Mouse (Mus musculus) forebrain, embryonic 15.5 days (tissue): ENCODE results near the gene Rita1. TPM values are rescaled to one million over a fixed set of nuclear protein-coding genes. Genes with fewer than 3 reads are reported as not detected.

Experiments
- ATAC-seq: fragments of 200-750 bp; cut with Nextera tagmentation; replicated peaks from 2 replicates; pipeline ENCODE4 v1.8.0; 2017; ENCODE audit warnings: mild to moderate bottlenecking, moderate TSS enrichment, moderate library complexity
- H3K27ac ChIP-seq: fragments of 300-500 bp; sonication (generic); replicated peaks from 2 replicates; pipeline ENCODE4 v1.5.1; 2015; ENCODE audit warnings: mild to moderate bottlenecking, inconsistent platforms
- H3K27me3 ChIP-seq: fragments of 300-500 bp; sonication (generic); 2 replicates; pipeline ENCODE4 v1.6.1; 2015; ENCODE audit warnings: inconsistent platforms
- H3K36me3 ChIP-seq: fragments of 300-500 bp; sonication (generic); 2 replicates; pipeline ENCODE4 v1.6.1; 2015; ENCODE audit warnings: mild to moderate bottlenecking, inconsistent platforms
- H3K4me1 ChIP-seq: fragments of 300-500 bp; sonication (generic); 2 replicates; pipeline ENCODE4 v1.6.1; 2015; ENCODE audit warnings: inconsistent platforms
- H3K4me2 ChIP-seq: fragments of 300-500 bp; sonication (generic); replicated peaks from 2 replicates; pipeline ENCODE4 v1.6.1; 2015; ENCODE audit warnings: mild to moderate bottlenecking, inconsistent platforms
- H3K4me3 ChIP-seq: fragments of 300-500 bp; sonication (generic); 2 replicates; pipeline ENCODE4 v1.5.1; 2015; ENCODE audit warnings: mild to moderate bottlenecking, inconsistent platforms
- H3K9ac ChIP-seq: fragments of 300-500 bp; sonication (generic); replicated peaks from 2 replicates; pipeline ENCODE4 v1.6.1; 2015; ENCODE audit warnings: mild to moderate bottlenecking, inconsistent platforms
- H3K9me3 ChIP-seq: fragments of 300-500 bp; sonication (generic); 2 replicates; pipeline ENCODE4 v1.6.1; 2016; ENCODE audit warnings: inconsistent platforms
- WGBS: fragments of 180-500 bp; shearing (Covaris S2); methylation state at CpG from one replicate; pipeline ENCODE4 v1.1.7; 2015; ENCODE audit warnings: mixed read lengths; 5-methylcytosine and 5-hydroxymethylcytosine counted together
- polyA plus RNA-seq: library from polyadenylated mRNA; unstranded; fragments of >200 nt; fragmentation: Nextera tagmentation; extraction: Ambion mirVana; gene quantifications from 2 replicates; pipeline ENCODE4 v1.2.1, GENCODE M21; 2015

Gene Rita1
- polyA plus RNA-seq, 1 experiment from 2014 or later, result 23.0 TPM

GRCm38 (mm10) chr5:120578504-120579081, 33.8 kb downstream of the Rita1 start:
- Histone ChIP-seq H3K36me3 (peaks cover 3% of the 10 kb centered on the region; the same call in 1 of the 2 replicates), H3K4me1 (peaks cover 23% of the 10 kb centered on the region), H3K9me3 (no peaks in the 10 kb centered on the region), H3K27ac (0 out of 2 replicates have a peak overlapping the region, but pooled peaks have one; percentile 9), H3K27me3 (no peaks in the 10 kb centered on the region), H3K4me2 (no peak overlapping the region), H3K4me3 (no peak overlapping the region), H3K9ac (no peak overlapping the region)
- WGBS, result 58% methylated on average over 12 of the region's 12 CpGs
- no peak for ATAC-seq

GRCm38 (mm10) chr5:120577935-120578441, 34.4 kb downstream of the Rita1 start:
- H3K9ac ChIP-seq, result no peak overlapping the region
- no peak for ATAC-seq
- no peaks in the 10 kb centered on the region for H3K27me3 ChIP-seq
- H3K4me3 ChIP-seq, result no peak overlapping the region
- no peak overlapping the region for H3K4me2 ChIP-seq
- peaks cover 23% of the 10 kb centered on the region for H3K4me1 ChIP-seq
- WGBS, result 55% methylated on average over 10 of the region's 10 CpGs
- H3K9me3 ChIP-seq, result no peaks in the 10 kb centered on the region
- H3K36me3 ChIP-seq, result 0 out of 2 replicates have a peak, but pooled peaks cover under 1% of the 10 kb centered on the region
- no peak overlapping the region for H3K27ac ChIP-seq

GRCm38 (mm10) chr5:120576781-120577301, 35.5 kb downstream of the Rita1 start:
- Histone ChIP-seq H3K27me3 (no peaks in the 10 kb centered on the region), H3K27ac (no peak overlapping the region), H3K4me1 (peaks cover 23% of the 10 kb centered on the region), H3K9ac (no peak overlapping the region), H3K4me3 (no peak overlapping the region), H3K4me2 (no peak overlapping the region), H3K9me3 (no peaks in the 10 kb centered on the region), H3K36me3 (no peaks in the 10 kb centered on the region)
- 77% methylated on average over 11 of the region's 11 CpGs for WGBS
- ATAC-seq, result no peak

GRCm38 (mm10) chr5:120574469-120575063, 37.8 kb downstream of the Rita1 start:
- Histone ChIP-seq H3K27ac (no peak overlapping the region), H3K9ac (no peak overlapping the region), H3K9me3 (no peaks in the 10 kb centered on the region), H3K4me2 (no peak overlapping the region), H3K4me3 (no peak overlapping the region), H3K4me1 (peaks cover 35% of the 10 kb centered on the region), H3K27me3 (no peaks in the 10 kb centered on the region), H3K36me3 (no peaks in the 10 kb centered on the region)
- ATAC-seq, result no peak
- WGBS, result 81% methylated on average over 10 of the region's 10 CpGs

- WGBS, result 58% methylated on average over 14 of the region's 14 CpGs
- H3K36me3 ChIP-seq, result no peaks in the 10 kb centered on the region
- no peak for ATAC-seq
- H3K27me3 ChIP-seq, result no peaks in the 10 kb centered on the region
- no peak overlapping the region for H3K9ac ChIP-seq
- no peak overlapping the region for H3K4me3 ChIP-seq
- peak overlapping the region; percentile 9; the same call in 1 of the 2 replicates for H3K27ac ChIP-seq
- no peaks in the 10 kb centered on the region for H3K9me3 ChIP-seq
- no peak overlapping the region for H3K4me2 ChIP-seq
- peaks cover 55% of the 10 kb centered on the region for H3K4me1 ChIP-seq
Observed at GRCm38 (mm10) chr5:120571056-120571740, 41.2 kb downstream of the Rita1 start.

GRCm38 (mm10) chr5:120570289-120570897, 42.0 kb downstream of the Rita1 start:
- H3K27ac ChIP-seq, result no peak overlapping the region
- H3K4me1 ChIP-seq, result peaks cover 63% of the 10 kb centered on the region
- H3K27me3 ChIP-seq, result no peaks in the 10 kb centered on the region
- H3K9me3 ChIP-seq, result no peaks in the 10 kb centered on the region
- H3K36me3 ChIP-seq, result no peaks in the 10 kb centered on the region
- 83% methylated on average over 11 of the region's 11 CpGs for WGBS
- H3K9ac ChIP-seq, result no peak overlapping the region
- H3K4me3 ChIP-seq, result no peak overlapping the region
- no peak overlapping the region for H3K4me2 ChIP-seq
- ATAC-seq, result no peak

GRCm38 (mm10) chr5:120569791-120570190, 42.6 kb downstream of the Rita1 start:
- Histone ChIP-seq H3K4me1 (peaks cover 69% of the 10 kb centered on the region), H3K9ac (no peak overlapping the region)
- WGBS, result 90% methylated on average over 3 of the region's 3 CpGs

GRCm38 (mm10) chr5:120568964-120569363, 43.4 kb downstream of the Rita1 start:
- Histone ChIP-seq H3K36me3 (no peaks in the 10 kb centered on the region), H3K4me2 (no peak overlapping the region), H3K9ac (no peak overlapping the region), H3K9me3 (no peaks in the 10 kb centered on the region), H3K27me3 (no peaks in the 10 kb centered on the region), H3K4me3 (no peak overlapping the region), H3K4me1 (peaks cover 71% of the 10 kb centered on the region), H3K27ac (peak overlapping the region; percentile 90)
- WGBS, result 93% methylated on average over 4 of the region's 4 CpGs
- ATAC-seq, result no peak

More at GRCm38 (mm10) chr5:120569791-120570190, 42.6 kb downstream of the Rita1 start:
- no peak overlapping the region for H3K27ac ChIP-seq
- ATAC-seq, result no peak
- H3K4me3 ChIP-seq, result no peak overlapping the region
- H3K9me3 ChIP-seq, result no peaks in the 10 kb centered on the region
- H3K4me2 ChIP-seq, result no peak overlapping the region
- no peaks in the 10 kb centered on the region for H3K36me3 ChIP-seq
- H3K27me3 ChIP-seq, result no peaks in the 10 kb centered on the region

GRCm38 (mm10) chr5:120568336-120568768, 44.0 kb downstream of the Rita1 start:
- peak overlapping the region; percentile 8; the same call in 1 of the 2 replicates for H3K4me2 ChIP-seq
- no peaks in the 10 kb centered on the region for H3K36me3 ChIP-seq
- H3K9ac ChIP-seq, result no peak overlapping the region
- 25% methylated on average over 9 of the region's 9 CpGs for WGBS
- peaks cover 75% of the 10 kb centered on the region for H3K4me1 ChIP-seq
- no peak for ATAC-seq
- H3K9me3 ChIP-seq, result no peaks in the 10 kb centered on the region
- no peak overlapping the region for H3K4me3 ChIP-seq
- H3K27me3 ChIP-seq, result no peaks in the 10 kb centered on the region
- peak overlapping the region; percentile 90 for H3K27ac ChIP-seq

GRCm38 (mm10) chr5:120567761-120568211, 44.6 kb downstream of the Rita1 start:
- Histone ChIP-seq H3K4me3 (no peak overlapping the region), H3K9ac (no peak overlapping the region), H3K27ac (peak overlapping the region; percentile 90), H3K9me3 (no peaks in the 10 kb centered on the region), H3K4me1 (peaks cover 80% of the 10 kb centered on the region), H3K27me3 (no peaks in the 10 kb centered on the region), H3K4me2 (peak overlapping the region; percentile 8; the same call in 1 of the 2 replicates), H3K36me3 (no peaks in the 10 kb centered on the region)
- no peak for ATAC-seq
- WGBS, result 13% methylated on average over 14 of the region's 14 CpGs

- H3K4me1 ChIP-seq, result peaks cover 80% of the 10 kb centered on the region
- H3K27ac ChIP-seq, result peak overlapping the region; percentile 90
- ATAC-seq, result peak; percentile 29
- WGBS, result 11% methylated on average over 21 of the region's 21 CpGs
- H3K4me3 ChIP-seq, result no peak overlapping the region
- no peaks in the 10 kb centered on the region for H3K36me3 ChIP-seq
- H3K4me2 ChIP-seq, result 0 out of 2 replicates have a peak overlapping the region, but pooled peaks have one; percentile 22
- H3K9ac ChIP-seq, result no peak overlapping the region
- no peaks in the 10 kb centered on the region for H3K9me3 ChIP-seq
- H3K27me3 ChIP-seq, result no peaks in the 10 kb centered on the region
Observed at GRCm38 (mm10) chr5:120567253-120567701, 45.1 kb downstream of the Rita1 start.
